Mouse (Mus musculus): ENCODE measurements around the gene Myoc.
A peak's percentile ranks its signal among the peaks of the same experiment; 100 is the strongest.

The Myoc gene

GRCm38 (mm10) chr1:162658119-162658518 is 19.2 kb downstream of the Myoc start, which contains the start of gene Myocos:
Gene Myocos, minus strand, starts transcription at chr1:162658219.
- no peak for DNase-seq

- DNase-seq: peak; percentile 17
Measured at GRCm38 (mm10) chr1:162660276-162660860, 21.4 kb downstream of the Myoc start.

- DNase-seq: peak; percentile 89
Measured at GRCm38 (mm10) chr1:162664826-162665475, 26.0 kb downstream of the Myoc start.

GRCm38 (mm10) chr1:162665486-162666174 is 26.7 kb downstream of the Myoc start:
- DNase-seq: no peak

GRCm38 (mm10) chr1:162693721-162694120 is 54.8 kb downstream of the Myoc start:
- DNase-seq: no peak

GRCm38 (mm10) chr1:162697866-162698265 is 58.9 kb downstream of the Myoc start:
- no peak for DNase-seq
